In genomic region chr2:181592231-181593041, GRCm38 (mm10) we compare ENCODE assay signal across 8 mouse cellular contexts. TPM values are rescaled to one million over a fixed set of nuclear protein-coding genes. Genes with fewer than 3 reads are reported as not detected.
DNase-seq lines count a peak whose midpoint lies in the region; ATAC-seq and TF ChIP-seq lines count a peak whose summit lies in the region.

Zfp512b (minus strand) TSS chr2:181592803.

- DNase-seq in Muller cell, postnatal 12 days (ENCODE audit: inconsistent ontology term) = peak; percentile 85
- DNase-seq in cerebellum, adult 2 months = peak; percentile 86 to 88
- DNase-seq in frontal cortex, adult 2 months (ENCODE audit: extremely low spot score in 1 of 2, low spot score in 1 of 2) = peak in 1 of 2 experiments; percentile 59
- peak; percentile 83 for DNase-seq in hindbrain, embryonic 11.5 days (ENCODE audit: low spot score)
- DNase-seq in layer of hippocampus, postnatal 14 days (ENCODE audit: low spot score in 2 of 2) = peak; percentile 62 to 79
- DNase-seq in lung, postnatal 14 days = peak; percentile 60
- peak; percentile 72 for DNase-seq in ovary, postnatal 36 days (ENCODE audit: low spot score)
- DNase-seq in urinary bladder, postnatal 36 days (ENCODE audit: low spot score in 2 of 2) = peak; percentile 61 to 64

- peaks cover 32% of the 10 kb centered on the region for H3K4me1 ChIP-seq in cerebellum, adult 2 months (ENCODE audit: control insufficient read depth, insufficient read depth, low read length)
- no peaks in the 10 kb centered on the region; the same call in 1 of the 2 replicates for H3K4me1 ChIP-seq in hindbrain, embryonic 11.5 days (replicated peaks; ENCODE audit: control insufficient read depth, insufficient read depth, low read length)

- H3K9ac ChIP-seq in hindbrain, embryonic 11.5 days (ENCODE audit: low read depth, low read length) = peak within 1 kb of the TSS; percentile 94

- peak; percentile 45 for TF ChIP-seq POLR2A in cerebellum, adult 2 months (IDR thresholded peaks at IDR 0.05; ENCODE audit: borderline replicate concordance, insufficient read depth, low read length)

- TF ChIP-seq CTCF in cerebellum, adult 2 months (IDR thresholded peaks at IDR 0.05; ENCODE audit: borderline replicate concordance, insufficient read depth, low read depth, low read length) = no peak

- WGBS in cerebellum, adult 2 months = 2% methylated on average over 81 of the region's 97 CpGs
- 2% methylated on average over 64 of the region's 97 CpGs for WGBS in hindbrain, embryonic 11.5 days

- H3K27ac ChIP-seq in cerebellum, adult 2 months (ENCODE audit: insufficient read depth, low read length) = peak within 1 kb of the TSS; percentile 68
- peak within 1 kb of the TSS; percentile 67 for H3K27ac ChIP-seq in hindbrain, embryonic 11.5 days (ENCODE audit: low read depth, low read length)

- no peaks in the 10 kb centered on the region for H3K27me3 ChIP-seq in cerebellum, adult 2 months (ENCODE audit: control insufficient read depth, insufficient read depth, low read length)
- H3K27me3 ChIP-seq in hindbrain, embryonic 11.5 days (ENCODE audit: control insufficient read depth, insufficient read depth, low read length) = no peaks in the 10 kb centered on the region

- peak within 1 kb of the TSS; percentile 89 for H3K4me3 ChIP-seq in cerebellum, adult 2 months (replicated peaks; ENCODE audit: insufficient read depth, low read depth, low read length)
- H3K4me3 ChIP-seq in hindbrain, embryonic 11.5 days (ENCODE audit: low read depth, low read length) = peak within 1 kb of the TSS; percentile 96

- peak; percentile 83 for ATAC-seq in hindbrain, embryonic 11.5 days (ENCODE audit: low FRiP score)

- H3K36me3 ChIP-seq in hindbrain, embryonic 11.5 days (ENCODE audit: control insufficient read depth, insufficient read depth, low read length) = peaks cover 10% of the 10 kb centered on the region; the same call in 1 of the 2 replicates

- H3K4me2 ChIP-seq in hindbrain, embryonic 11.5 days (replicated peaks; ENCODE audit: low read depth, low read length) = peak within 1 kb of the TSS; percentile 92

- no peaks in the 10 kb centered on the region for H3K9me3 ChIP-seq in hindbrain, embryonic 11.5 days (ENCODE audit: control insufficient read depth, low read length)

RNA-seq across cellular contexts. Expression of gene Zfp512b, which starts in this region (rescaled TPM):
- polyA plus RNA-seq in cerebellum, adult 2 months (2012; rRNA removed) = 55.5 and 55.6 TPM in 2 replicates
- 76.7 and 101 TPM in 2 replicates for polyA plus RNA-seq in frontal cortex, adult 2 months (2012; rRNA removed)
- 25.4 and 30.8 TPM in 2 replicates for polyA plus RNA-seq in hindbrain, embryonic 11.5 days (2014; fragmentation: Nextera tagmentation; extraction: Ambion mirVana)
- total RNA-seq in layer of hippocampus, postnatal 14 days (2021) = 100 to 1,000 TPM; 108 to 116 TPM
